Mouse (Mus musculus) spleen, adult 2 months (tissue): ENCODE measurements around the gene Heatr6. TPM values are rescaled to one million over a fixed set of nuclear protein-coding genes. Genes with fewer than 3 reads are reported as not detected.
A peak's percentile ranks its signal among the peaks of the same experiment; 100 is the strongest.

Experiments used
- DNase-seq, 2 experiments: peaks; one replicate each; pipeline versions ENCODE4 v3.0.0 to v3.0.0-alpha.2; 2012 to 2021; ENCODE audit warnings: low spot score in 2 of 2, low read depth in 1 of 2
- H3K27ac ChIP-seq: fragments of 200-500 bp; 2 replicates; pipeline ENCODE4 v1.5.1; 2012; ENCODE audit warnings: low read length, inconsistent platforms; ENCODE audit not compliant: insufficient read depth
- H3K27me3 ChIP-seq: fragments of 200-500 bp; 2 replicates; pipeline ENCODE4 v1.6.1; 2012; ENCODE audit warnings: mild to moderate bottlenecking, moderate library complexity, low read length, inconsistent platforms; ENCODE audit not compliant: control insufficient read depth, insufficient read depth
- H3K36me3 ChIP-seq: fragments of 200-500 bp; 2 replicates; pipeline ENCODE4 v1.6.1; 2012; ENCODE audit warnings: mild to moderate bottlenecking, low read length, inconsistent platforms; ENCODE audit not compliant: control insufficient read depth, insufficient read depth
- H3K4me1 ChIP-seq: fragments of 200-500 bp; 2 replicates; pipeline ENCODE4 v1.6.1; 2011; ENCODE audit warnings: inconsistent platforms; ENCODE audit not compliant: control insufficient read depth, insufficient read depth, insufficient read length
- H3K4me3 ChIP-seq: fragments of 200-500 bp; 2 replicates; pipeline ENCODE4 v1.5.1; 2011; ENCODE audit warnings: mild to moderate bottlenecking, inconsistent platforms; ENCODE audit not compliant: insufficient read depth, insufficient read length; ENCODE audit errors: extremely low read depth
- CTCF ChIP-seq: fragments of 200-500 bp; IDR thresholded peaks from 2 replicates; pipeline ENCODE4 v1.5.1; 2011; ENCODE audit warnings: mild to moderate bottlenecking, inconsistent platforms; ENCODE audit not compliant: insufficient read depth, insufficient read length, insufficient replicate concordance; ENCODE audit errors: extremely low read depth
- POLR2A ChIP-seq: fragments of 200-500 bp; IDR thresholded peaks from 2 replicates; pipeline ENCODE4 v1.6.1; 2011; ENCODE audit warnings: low read depth, low read length, inconsistent platforms
- WGBS: fragments of 180-500 bp; shearing (Covaris S2); methylation state at CpG from one replicate; pipeline ENCODE4 v1.1.7; 2018; 5-methylcytosine and 5-hydroxymethylcytosine counted together
- polyA plus RNA-seq: library from polyadenylated mRNA; depleted of rRNA; stranded (reverse); fragments of >200 nt; gene quantifications from 2 replicates; pipeline ENCODE4 v1.2.3, GENCODE M21; 2012; rRNA removed

Heatr6 gene
- polyA plus RNA-seq, 1 experiment, result 18.2 TPM

GRCm38 (mm10) chr11:83817994-83818393 lies 64.5 kb downstream of the Heatr6 start:
- no peak overlapping the region for H3K27ac ChIP-seq
- WGBS, result 73% methylated on average over 4 of the region's 4 CpGs
- 0 out of 2 replicates have a peak, but pooled peaks cover 2% of the 10 kb centered on the region for H3K27me3 ChIP-seq
- H3K4me3 ChIP-seq, result no peak overlapping the region
- no peaks in the 10 kb centered on the region for H3K4me1 ChIP-seq
- TF ChIP-seq CTCF, result no peak
- no peak for TF ChIP-seq POLR2A
- no peaks in the 10 kb centered on the region for H3K36me3 ChIP-seq
- no peak for DNase-seq

DNA sequence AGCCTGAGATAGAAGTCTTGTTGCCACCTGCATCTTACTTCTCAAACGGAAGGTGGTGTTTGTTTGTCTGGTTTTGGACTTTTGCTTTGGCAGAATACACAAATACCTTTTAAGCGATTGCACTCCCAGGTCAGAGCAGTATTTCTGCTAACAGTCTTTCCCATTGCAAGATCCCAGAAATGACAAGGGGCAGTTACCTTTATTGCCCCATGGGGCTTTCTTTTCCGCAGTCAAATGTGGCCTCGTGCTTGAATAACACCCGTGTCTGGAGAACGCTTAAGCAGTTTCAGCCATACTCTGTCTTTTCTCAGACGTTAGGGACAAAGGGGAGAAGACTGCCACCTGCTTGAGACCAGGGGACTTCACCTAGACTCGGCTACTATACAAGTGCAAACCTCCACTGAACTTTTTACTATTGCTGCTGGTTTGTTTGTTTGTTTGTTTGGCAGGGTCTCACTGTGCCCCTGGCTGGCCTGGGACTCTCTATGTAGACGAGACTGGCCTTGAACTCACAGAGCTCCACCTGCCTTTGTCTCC lies 65.2 kb downstream of the Heatr6 start:
- Histone ChIP-seq H3K36me3 (no peaks in the 10 kb centered on the region), H3K4me1 (no peaks in the 10 kb centered on the region), H3K27ac (no peak overlapping the region), H3K27me3 (0 out of 2 replicates have a peak, but pooled peaks cover 2% of the 10 kb centered on the region), H3K4me3 (no peak overlapping the region)
- 49% methylated on average over 9 of the region's 9 CpGs for WGBS
- TF ChIP-seq POLR2A, result no peak
- TF ChIP-seq CTCF, result no peak
- DNase-seq, result no peak

GRCm38 (mm10) chr11:83819806-83820483 lies 66.4 kb downstream of the Heatr6 start:
- H3K4me1 ChIP-seq, result no peaks in the 10 kb centered on the region
- WGBS, result 84% methylated on average over 10 of the region's 10 CpGs
- no peak overlapping the region for H3K4me3 ChIP-seq
- DNase-seq, result no peak
- TF ChIP-seq CTCF (no peak), POLR2A (no peak)
- no peak overlapping the region for H3K27ac ChIP-seq
- 0 out of 2 replicates have a peak, but pooled peaks cover 2% of the 10 kb centered on the region for H3K27me3 ChIP-seq
- no peaks in the 10 kb centered on the region for H3K36me3 ChIP-seq

GRCm38 (mm10) chr11:83826142-83826541 lies 72.6 kb downstream of the Heatr6 start:
- H3K27ac ChIP-seq, result no peak overlapping the region
- 69% methylated on average over 3 of the region's 3 CpGs for whole genome bisulfite sequencing
- H3K36me3 ChIP-seq, result no peaks in the 10 kb centered on the region
- TF ChIP-seq CTCF (no peak), POLR2A (no peak)
- H3K27me3 ChIP-seq, result no peaks in the 10 kb centered on the region
- DNase-seq, result no peak
- H3K4me3 ChIP-seq, result no peak overlapping the region
- no peaks in the 10 kb centered on the region; the same call in 1 of the 2 replicates for H3K4me1 ChIP-seq

DNA sequence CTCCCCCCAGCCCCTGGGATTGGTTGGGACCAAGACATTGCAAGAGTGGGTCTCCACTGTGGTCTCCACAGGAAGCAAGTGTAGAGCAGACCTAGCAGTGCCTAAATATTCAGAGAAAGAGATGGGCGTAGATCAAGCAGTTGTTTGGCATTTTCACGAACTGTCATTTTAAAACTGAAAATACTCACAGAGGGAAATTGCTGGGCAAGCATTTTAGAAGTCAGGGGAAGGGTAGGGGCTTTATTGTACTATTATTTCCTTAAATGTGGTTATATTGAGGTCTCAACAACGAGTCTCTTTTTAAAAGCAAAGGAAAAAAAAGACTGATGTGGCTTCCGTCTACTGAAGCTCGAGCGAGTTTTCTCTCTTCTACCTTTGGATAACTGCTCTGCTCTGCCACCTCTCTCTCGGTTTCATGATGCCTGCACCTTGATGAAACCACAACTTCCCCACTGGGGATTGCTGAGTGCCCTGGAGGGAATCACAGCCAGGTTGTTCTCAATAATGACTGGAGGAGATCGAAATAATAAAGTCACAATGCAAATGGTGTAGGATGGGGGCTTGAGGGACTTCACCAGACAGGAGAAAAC lies 75.2 kb downstream of the Heatr6 start:
- no peak overlapping the region for H3K4me3 ChIP-seq
- no peaks in the 10 kb centered on the region; the same call in 1 of the 2 replicates for H3K4me1 ChIP-seq
- no peak for DNase-seq
- H3K27ac ChIP-seq, result no peak overlapping the region
- H3K36me3 ChIP-seq, result no peaks in the 10 kb centered on the region
- 10% methylated on average over 8 of the region's 8 CpGs for WGBS
- H3K27me3 ChIP-seq, result no peaks in the 10 kb centered on the region
- no peak for TF ChIP-seq CTCF
- TF ChIP-seq POLR2A, result no peak

- Histone ChIP-seq H3K27ac (no peak overlapping the region), H3K4me3 (no peak overlapping the region), H3K4me1 (peaks cover 6% of the 10 kb centered on the region; the same call in 1 of the 2 replicates), H3K36me3 (no peaks in the 10 kb centered on the region), H3K27me3 (no peaks in the 10 kb centered on the region)
- DNase-seq, result peak in 1 of 2 experiments; percentile 16
- TF ChIP-seq CTCF (peak; percentile 45; the same call in 1 of the 2 replicates), POLR2A (no peak)
- WGBS, result 27% methylated on average over 8 of the region's 8 CpGs
Observed at GRCm38 (mm10) chr11:83832389-83832788, 78.9 kb downstream of the Heatr6 start.

Other genes with a start within 250 kb of the Heatr6 start
- gene Heatr9, start 231.5 kb upstream of the Heatr6 start, polyA plus RNA-seq, result 0.18 and 0.21 TPM in 2 replicates
- gene Ccl5, start 223.2 kb upstream of the Heatr6 start, polyA plus RNA-seq, result 519 and 769 TPM in 2 replicates
- 3.5 TPM in 2 replicates for gene Ccl9, start 175.1 kb upstream of the Heatr6 start, polyA plus RNA-seq
- 12.5 and 15.6 TPM in 2 replicates for gene Ccl6, start 160.6 kb upstream of the Heatr6 start, polyA plus RNA-seq
- gene Rpl9-ps1, start 108.1 kb upstream of the Heatr6 start, polyA plus RNA-seq, result not detected in 2 replicates
- gene Ccl3, start 104.3 kb upstream of the Heatr6 start, polyA plus RNA-seq, result 5.9 and 7.6 TPM in 2 replicates
- 3.8 and 5.1 TPM in 2 replicates for gene Ccl4, start 91.1 kb upstream of the Heatr6 start, polyA plus RNA-seq
- 4.2 and 4.8 TPM in 2 replicates for gene Wfdc17, start 49.7 kb upstream of the Heatr6 start, polyA plus RNA-seq
- gene Wfdc18, start 44.7 kb upstream of the Heatr6 start, polyA plus RNA-seq, result not detected in 2 replicates
- gene Wfdc21, start 6.8 kb upstream of the Heatr6 start, polyA plus RNA-seq, result 17.1 and 20.6 TPM in 2 replicates
- gene Hnf1b, start 96.4 kb downstream of the Heatr6 start, polyA plus RNA-seq, result 0.40 and 0.63 TPM in 2 replicates
- 3.1 TPM in 2 replicates for gene Ddx52, start 188.4 kb downstream of the Heatr6 start, polyA plus RNA-seq
- 19.4 and 20.3 TPM in 2 replicates for gene Synrg, start 210.7 kb downstream of the Heatr6 start, polyA plus RNA-seq